Mouse (Mus musculus): ENCODE measurements around the gene Olfr693.
"Not testable (repeated sequence)": the region's sequence is repeated elsewhere in the genome, so short reads cannot be mapped to it uniquely, and the experiment has no call there.

GRCm38 (mm10) chr7:106725654-106726053 is 45.3 kb upstream of the Olfr693 start:
- not testable (repeated sequence) for TF ChIP-seq CTCF (IDR thresholded peaks at IDR 0.05; ENCODE audit: low read depth, low read length); POLR2A (IDR thresholded peaks at IDR 0.05; ENCODE audit: borderline replicate concordance, low read depth, low read length)
